Mouse (Mus musculus) MEL (cell line): ENCODE results near the gene Ap1ar. TPM values are rescaled to one million over a fixed set of nuclear protein-coding genes. Genes with fewer than 3 reads are reported as not detected.

Source experiments
- DNase-seq: peaks from one replicate; pipeline ENCODE4 v3.0.0; 2011; ENCODE audit warnings: low read depth, low spot score
- H3K27ac ChIP-seq: 2 replicates; pipeline ENCODE4 v1.5.1; 2012; ENCODE audit warnings: low read depth, mild to moderate bottlenecking, control low read depth, low read length, moderate library complexity; ENCODE audit not compliant: control insufficient read depth
- H3K27me3 ChIP-seq, 2 experiments: fragments of 150-350 bp in 1 of 2; sonication (generic) in 1 of 2; 2 replicates each; pipeline ENCODE4 v1.6.1; 2012; ENCODE audit warnings: low read length in 2 of 2, mild to moderate bottlenecking in 2 of 2, improper control_type of control experiment in 1 of 2, moderate library complexity in 1 of 2; ENCODE audit not compliant: insufficient read depth in 2 of 2, control insufficient read depth in 1 of 2
- H3K36me3 ChIP-seq, 2 experiments: 2 replicates each; pipeline ENCODE4 v1.6.1; 2012 to 2014; ENCODE audit warnings: low read length in 2 of 2, improper control_type of control experiment in 1 of 2, inconsistent platforms in 1 of 2, mild to moderate bottlenecking in 1 of 2; ENCODE audit not compliant: insufficient read depth in 2 of 2, control insufficient read depth in 1 of 2
- H3K4me1 ChIP-seq, 2 experiments: fragments of 150-350 bp in 1 of 2; sonication (generic) in 1 of 2; 2 replicates each; pipeline ENCODE4 v1.6.1; 2012; ENCODE audit warnings: low read length in 2 of 2, improper control_type of control experiment in 1 of 2, mild to moderate bottlenecking in 1 of 2; ENCODE audit not compliant: insufficient read depth in 2 of 2, control insufficient read depth in 1 of 2
- H3K4me3 ChIP-seq, 2 experiments: fragments of 150-350 bp in 1 of 2; sonication (generic) in 1 of 2; 2 replicates each; pipeline ENCODE4 v1.5.1; 2012; ENCODE audit warnings: low read depth in 2 of 2, low read length in 2 of 2, mild to moderate bottlenecking in 2 of 2, moderate library complexity in 2 of 2, control low read depth in 1 of 2, improper control_type of control experiment in 1 of 2; ENCODE audit not compliant: control insufficient read depth in 1 of 2, insufficient read depth in 1 of 2
- H3K79me2 ChIP-seq: 2 replicates; pipeline ENCODE4 v1.6.1; 2012; ENCODE audit warnings: mild to moderate bottlenecking, low read length, moderate library complexity; ENCODE audit not compliant: control insufficient read depth, poor library complexity, insufficient read depth
- H3K9ac ChIP-seq: 2 replicates; pipeline ENCODE4 v1.6.1; 2012; ENCODE audit warnings: low read depth, mild to moderate bottlenecking, control low read depth, low read length, moderate library complexity; ENCODE audit not compliant: control insufficient read depth, poor library complexity, severe bottlenecking
- H3K9me3 ChIP-seq: fragments of 150-350 bp; sonication (generic); replicated peaks from 2 replicates; pipeline ENCODE4 v1.6.1; 2012; ENCODE audit warnings: mild to moderate bottlenecking, low read length, improper control_type of control experiment, moderate library complexity; ENCODE audit not compliant: insufficient read depth
- BHLHE40 ChIP-seq: IDR thresholded peaks from 2 replicates; pipeline ENCODE4 v1.6.1; 2012; ENCODE audit warnings: low read depth, mild to moderate bottlenecking, inconsistent platforms, low read length, improper control_type of control experiment, borderline replicate concordance
- CHD1 ChIP-seq: IDR thresholded peaks from 2 replicates; pipeline ENCODE4 v1.6.1; 2012; ENCODE audit warnings: low read depth, mild to moderate bottlenecking, inconsistent platforms, low read length, improper control_type of control experiment
- CTCF ChIP-seq, 3 experiments: IDR thresholded peaks in 2 of 3; conservative IDR thresholded peaks in 1 of 3; 2 replicates each; pipeline ENCODE4 v1.5.1; 2011 to 2012; ENCODE audit warnings: low read length in 3 of 3, low read depth in 2 of 3, mild to moderate bottlenecking in 2 of 3, improper control_type of control experiment in 1 of 3, inconsistent platforms in 1 of 3, mixed read lengths in 1 of 3, moderate library complexity in 1 of 3; ENCODE audit not compliant: control insufficient read depth in 1 of 3, insufficient read depth in 1 of 3, poor library complexity in 1 of 3, severe bottlenecking in 1 of 3
- E2F4 ChIP-seq: IDR thresholded peaks from 2 replicates; pipeline ENCODE4 v1.6.1; 2011; ENCODE audit warnings: low read depth, low read length, improper control_type of control experiment, borderline replicate concordance
- ELF1 ChIP-seq: IDR thresholded peaks from 2 replicates; pipeline ENCODE4 v1.6.1; 2014; ENCODE audit warnings: low read depth, mild to moderate bottlenecking, inconsistent platforms, low read length, improper control_type of control experiment, moderate library complexity
- EP300 ChIP-seq, 2 experiments: IDR thresholded peaks; 2 replicates each; pipeline ENCODE4 v1.6.1; 2011; ENCODE audit warnings: improper control_type of control experiment in 2 of 2, low read length in 2 of 2, low read depth in 1 of 2, mild to moderate bottlenecking in 1 of 2
- ETS1 ChIP-seq: IDR thresholded peaks from 2 replicates; pipeline ENCODE4 v1.6.1; 2012; ENCODE audit warnings: low read depth, mild to moderate bottlenecking, inconsistent platforms, low read length, improper control_type of control experiment, moderate library complexity
- GABPA ChIP-seq: IDR thresholded peaks from 2 replicates; pipeline ENCODE4 v1.6.1; 2012; ENCODE audit warnings: low read depth, mild to moderate bottlenecking, inconsistent platforms, low read length, improper control_type of control experiment, moderate library complexity
- GATA1 ChIP-seq: IDR thresholded peaks from 2 replicates; pipeline ENCODE4 v1.6.1; 2011; ENCODE audit warnings: low read depth, low read length, improper control_type of control experiment
- HCFC1 ChIP-seq: IDR thresholded peaks from 2 replicates; pipeline ENCODE4 v1.6.1; 2012; ENCODE audit warnings: low read depth, mild to moderate bottlenecking, inconsistent platforms, low read length, improper control_type of control experiment, moderate library complexity
- JUND ChIP-seq: IDR thresholded peaks from 2 replicates; pipeline ENCODE4 v1.6.1; 2011; ENCODE audit warnings: low read depth, mild to moderate bottlenecking, improper control_type of control experiment, low read length
- KAT2A ChIP-seq: conservative IDR thresholded peaks from 2 replicates; pipeline ENCODE4 v1.6.1; 2012; ENCODE audit warnings: low read depth, low read length, improper control_type of control experiment, inconsistent platforms
- MAFK ChIP-seq: IDR thresholded peaks from 2 replicates; pipeline ENCODE4 v1.6.1; 2011; ENCODE audit warnings: low read depth, mild to moderate bottlenecking, low read length, improper control_type of control experiment, borderline replicate concordance
- MAX ChIP-seq: IDR thresholded peaks from 2 replicates; pipeline ENCODE4 v1.6.1; 2011; ENCODE audit warnings: low read length, improper control_type of control experiment
- MAZ ChIP-seq: IDR thresholded peaks from 2 replicates; pipeline ENCODE4 v1.6.1; 2012; ENCODE audit warnings: low read depth, mild to moderate bottlenecking, inconsistent platforms, low read length, improper control_type of control experiment
- MEF2A ChIP-seq: IDR thresholded peaks from 2 replicates; pipeline ENCODE4 v1.6.1; 2014; ENCODE audit warnings: low read depth, mild to moderate bottlenecking, inconsistent platforms, low read length, improper control_type of control experiment; ENCODE audit not compliant: poor library complexity, insufficient replicate concordance, severe bottlenecking; ENCODE audit errors: extremely low read depth
- MXI1 ChIP-seq: IDR thresholded peaks from 2 replicates; pipeline ENCODE4 v1.6.1; 2011; ENCODE audit warnings: mild to moderate bottlenecking, low read depth, low read length, improper control_type of control experiment
- MYB ChIP-seq: IDR thresholded peaks from 2 replicates; pipeline ENCODE4 v1.6.1; 2011; ENCODE audit warnings: mild to moderate bottlenecking, low read depth, low read length, improper control_type of control experiment
- MYC ChIP-seq: IDR thresholded peaks from 2 replicates; pipeline ENCODE4 v1.6.1; 2011; ENCODE audit warnings: low read depth, mild to moderate bottlenecking, low read length, improper control_type of control experiment, moderate library complexity
- NELFE ChIP-seq: IDR thresholded peaks from 2 replicates; pipeline ENCODE4 v1.6.1; 2011; ENCODE audit warnings: low read depth, low read length, improper control_type of control experiment
- NRF1 ChIP-seq: IDR thresholded peaks from 2 replicates; pipeline ENCODE4 v1.6.1; 2014; ENCODE audit warnings: low read depth, mild to moderate bottlenecking, inconsistent platforms, low read length, improper control_type of control experiment, moderate library complexity; ENCODE audit not compliant: poor library complexity, insufficient read depth, severe bottlenecking
- POLR2A ChIP-seq, 2 experiments: IDR thresholded peaks; 2 replicates each; pipeline ENCODE4 v1.6.1; 2011 to 2012; ENCODE audit warnings: low read length in 2 of 2, mild to moderate bottlenecking in 2 of 2, control low read depth in 1 of 2, improper control_type of control experiment in 1 of 2, low read depth in 1 of 2, moderate library complexity in 1 of 2; ENCODE audit not compliant: control insufficient read depth in 1 of 2, insufficient read depth in 1 of 2, poor library complexity in 1 of 2
- POLR2AphosphoS2 ChIP-seq: IDR thresholded peaks from 2 replicates; pipeline ENCODE4 v1.6.1; 2011; ENCODE audit warnings: low read length, improper control_type of control experiment
- POLR2AphosphoS5 ChIP-seq: IDR thresholded peaks from 2 replicates; pipeline ENCODE4 v1.6.1; 2012; ENCODE audit warnings: low read depth, borderline replicate concordance, mild to moderate bottlenecking, inconsistent platforms, low read length, moderate library complexity, mixed read lengths
- RAD21 ChIP-seq: IDR thresholded peaks from 2 replicates; pipeline ENCODE4 v1.6.1; 2011; ENCODE audit warnings: mild to moderate bottlenecking, low read depth, low read length, improper control_type of control experiment
- RCOR1 ChIP-seq: IDR thresholded peaks from 2 replicates; pipeline ENCODE4 v1.6.1; 2012; ENCODE audit warnings: low read depth, mild to moderate bottlenecking, inconsistent platforms, low read length, improper control_type of control experiment
- SIN3A ChIP-seq: IDR thresholded peaks from 2 replicates; pipeline ENCODE4 v1.6.1; 2012; ENCODE audit warnings: low read length, improper control_type of control experiment, inconsistent platforms
- SMC3 ChIP-seq: IDR thresholded peaks from 2 replicates; pipeline ENCODE4 v1.6.1; 2011; ENCODE audit warnings: low read depth, low read length, improper control_type of control experiment
- TAL1 ChIP-seq: IDR thresholded peaks from 2 replicates; pipeline ENCODE4 v1.6.1; 2012; ENCODE audit warnings: mild to moderate bottlenecking, inconsistent platforms, low read length, moderate library complexity, mixed read lengths
- TBP ChIP-seq: IDR thresholded peaks from 2 replicates; pipeline ENCODE4 v1.8.0; 2011; ENCODE audit warnings: low read depth, low read length, improper control_type of control experiment
- TCF12 ChIP-seq: IDR thresholded peaks from 2 replicates; pipeline ENCODE4 v1.6.1; 2014; ENCODE audit warnings: low read depth, mild to moderate bottlenecking, inconsistent platforms, low read length, improper control_type of control experiment, moderate library complexity
- UBTF ChIP-seq: IDR thresholded peaks from 2 replicates; pipeline ENCODE4 v1.6.1; 2012; ENCODE audit warnings: low read depth, mild to moderate bottlenecking, inconsistent platforms, low read length, improper control_type of control experiment, moderate library complexity, borderline replicate concordance; ENCODE audit not compliant: insufficient read depth
- USF1 ChIP-seq: IDR thresholded peaks from 2 replicates; pipeline ENCODE4 v1.6.1; 2014; ENCODE audit warnings: low read depth, mild to moderate bottlenecking, inconsistent platforms, low read length, improper control_type of control experiment, moderate library complexity
- USF2 ChIP-seq, 2 experiments: IDR thresholded peaks; 2 replicates each; pipeline ENCODE4 v1.6.1; 2011 to 2012; ENCODE audit warnings: improper control_type of control experiment in 2 of 2, low read length in 2 of 2, borderline replicate concordance in 1 of 2, inconsistent platforms in 1 of 2, low read depth in 1 of 2, mild to moderate bottlenecking in 1 of 2; ENCODE audit not compliant: insufficient read depth in 1 of 2
- ZC3H11A ChIP-seq: IDR thresholded peaks from 2 replicates; pipeline ENCODE4 v1.6.1; 2012; ENCODE audit warnings: low read depth, mild to moderate bottlenecking, inconsistent platforms, low read length, improper control_type of control experiment
- ZKSCAN1 ChIP-seq: IDR thresholded peaks from 2 replicates; pipeline ENCODE4 v1.6.1; 2012; ENCODE audit warnings: low read depth, mild to moderate bottlenecking, inconsistent platforms, low read length, improper control_type of control experiment, moderate library complexity
- ZMIZ1 ChIP-seq: IDR thresholded peaks from 2 replicates; pipeline ENCODE4 v1.6.1; 2012; ENCODE audit warnings: low read depth, mild to moderate bottlenecking, inconsistent platforms, low read length, improper control_type of control experiment, moderate library complexity
- ZNF384 ChIP-seq: IDR thresholded peaks from 2 replicates; pipeline ENCODE4 v1.6.1; 2012; ENCODE audit warnings: low read depth, mild to moderate bottlenecking, inconsistent platforms, low read length, improper control_type of control experiment
- polyA plus RNA-seq, 2 experiments: library from polyadenylated mRNA; stranded (reverse) in 1 of 2; unstranded in 1 of 2; fragments of >175 nt in 1 of 2; fragments of >200 nt in 1 of 2; gene quantifications; 2 replicates each; pipeline versions ENCODE4 v1.2.1 to v1.2.4; 2012; ENCODE audit warnings: low replicate concordance in 2 of 2, low read depth in 1 of 2; ENCODE audit not compliant: insufficient read length in 2 of 2, insufficient read depth in 1 of 2, missing spikeins in 1 of 2
- total RNA-seq: library from RNA; depleted of rRNA; stranded (reverse); fragments of 300-350 nt; gene quantifications from 2 replicates; pipeline ENCODE4 v1.2.3, GENCODE M21; 2012

Gene Ap1ar
- total and polyA plus RNA-seq, 3 experiments = 65.0 to 107 TPM; not detected in 1

- Histone ChIP-seq H3K4me3 (no peak overlapping the region), H3K36me3 (peaks cover 4 to 17% of the 10 kb centered on the region in 2 experiments; a peak in 3 of 4 replicates), H3K4me1 (peaks cover 4 to 9% of the 10 kb centered on the region in 2 experiments; a peak in 3 of 4 replicates), H3K9me3 (no peaks in the 10 kb centered on the region), H3K27me3 (no peaks in the 10 kb centered on the region), H3K9ac (no peak overlapping the region), H3K79me2 (no peaks in the 10 kb centered on the region), H3K27ac (no peak overlapping the region)
- DNase-seq = peak; percentile 33
- no peak for TF ChIP-seq NELFE
- no peak for TF ChIP-seq KAT2A
- TF ChIP-seq CTCF (IDR thresholded peaks at IDR 0.05 in 2 of 3, conservative IDR thresholded peaks at IDR 0.05 in 1 of 3; ENCODE audit: control insufficient read depth in 1 of 3, insufficient read depth in 1 of 3, low read depth in 2 of 3, low read length in 3 of 3, poor library complexity in 1 of 3, severe bottlenecking in 1 of 3) = no peak
- no peak for TF ChIP-seq POLR2A (IDR thresholded peaks at IDR 0.05; ENCODE audit: control insufficient read depth in 1 of 2, insufficient read depth in 1 of 2, low read depth in 1 of 2, low read length in 2 of 2, poor library complexity in 1 of 2)
- no peak for TF ChIP-seq CHD1
- no peak for TF ChIP-seq JUND
- TF ChIP-seq TAL1 = peak; percentile 45
- no peak for TF ChIP-seq ZC3H11A
- TF ChIP-seq ETS1 = peak; percentile 59
- TF ChIP-seq MAFK = no peak
- TF ChIP-seq GABPA = no peak
- TF ChIP-seq ZNF384 = no peak
- TF ChIP-seq TBP = 0 out of 2 replicates have a peak, but pooled peaks have one; percentile 31
- TF ChIP-seq UBTF = no peak
- no peak for TF ChIP-seq MAZ
- TF ChIP-seq USF2 (IDR thresholded peaks at IDR 0.05; ENCODE audit: borderline replicate concordance in 1 of 2, insufficient read depth in 1 of 2, low read depth in 1 of 2, low read length in 2 of 2) = no peak
- 0 out of 2 replicates have a peak, but pooled peaks have one; percentile 10 for TF ChIP-seq MYB
- TF ChIP-seq ELF1 = no peak
- no peak for TF ChIP-seq ZKSCAN1
- peak; percentile 27; the same call in 1 of the 2 replicates for TF ChIP-seq TCF12
- peak; percentile 46 for TF ChIP-seq GATA1
- TF ChIP-seq POLR2AphosphoS5 = no peak
- TF ChIP-seq E2F4 = no peak
- no peak for TF ChIP-seq HCFC1
- no peak for TF ChIP-seq MXI1
- no peak for TF ChIP-seq BHLHE40
- no peak for TF ChIP-seq POLR2AphosphoS2
- TF ChIP-seq MAX = no peak
- peak; percentile 43 to 78; a peak in 2 of 4 replicates for TF ChIP-seq EP300 (IDR thresholded peaks at IDR 0.05; ENCODE audit: low read depth in 1 of 2, low read length in 2 of 2)
- TF ChIP-seq RCOR1 = no peak
- no peak for TF ChIP-seq MEF2A
- TF ChIP-seq USF1 = no peak
- no peak for TF ChIP-seq MYC
- no peak for TF ChIP-seq SIN3A
- TF ChIP-seq ZMIZ1 = no peak
- no peak for TF ChIP-seq NRF1
- no peak for TF ChIP-seq RAD21
- no peak for TF ChIP-seq SMC3
These were observed 16.1 kb downstream of the Ap1ar start for GRCm38 (mm10) chr3:127821209-127821608.
